Mouse (Mus musculus): ENCODE data around the gene Tbc1d22b.

GRCm38 (mm10) chr17:29545241-29545640 is 4.3 kb upstream of the Tbc1d22b start:
- TF ChIP-seq POLR2A (IDR thresholded peaks at IDR 0.05; ENCODE audit: control insufficient read depth, extremely low read depth, insufficient read depth, low read length, poor library complexity) = no peak
- TF ChIP-seq CTCF (IDR thresholded peaks at IDR 0.05; ENCODE audit: borderline replicate concordance, control insufficient read depth, extremely low read depth, insufficient read depth, low read length, poor library complexity) = no peak

All from thymus, adult 2 months (tissue).